Mouse (Mus musculus): ENCODE data around the gene Amy2a2. TPM values are rescaled to one million over a fixed set of nuclear protein-coding genes. Genes with fewer than 3 reads are reported as not detected.

The Amy2a2 gene
- not detected for polyA plus RNA-seq (2017; shearing (Covaris generic))

DNA sequence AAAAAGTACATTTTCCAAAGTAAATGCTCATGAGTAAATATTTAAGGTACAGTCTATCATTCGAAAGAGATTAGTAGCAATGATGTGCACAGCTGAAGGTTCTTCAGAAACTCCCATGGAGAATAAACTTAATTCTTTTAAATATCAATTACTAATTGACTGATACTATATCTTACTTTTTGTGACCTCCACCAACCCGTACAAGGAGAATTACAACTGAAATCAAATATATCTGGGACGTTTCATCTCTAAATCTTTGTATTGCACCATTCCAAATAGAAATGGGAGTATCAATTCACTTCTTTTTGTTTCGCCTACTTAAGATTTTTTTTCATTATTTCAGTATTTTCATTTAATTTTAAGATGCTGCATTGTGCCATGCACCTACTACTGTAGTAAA lies at the start of gene Amy2a2:
Amy2a2 (minus strand) TSS at position 101 of the 400 bp plus-strand sequence.

DNA sequence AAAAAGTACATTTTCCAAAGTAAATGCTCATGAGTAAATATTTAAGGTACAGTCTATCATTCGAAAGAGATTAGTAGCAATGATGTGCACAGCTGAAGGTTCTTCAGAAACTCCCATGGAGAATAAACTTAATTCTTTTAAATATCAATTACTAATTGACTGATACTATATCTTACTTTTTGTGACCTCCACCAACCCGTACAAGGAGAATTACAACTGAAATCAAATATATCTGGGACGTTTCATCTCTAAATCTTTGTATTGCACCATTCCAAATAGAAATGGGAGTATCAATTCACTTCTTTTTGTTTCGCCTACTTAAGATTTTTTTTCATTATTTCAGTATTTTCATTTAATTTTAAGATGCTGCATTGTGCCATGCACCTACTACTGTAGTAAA lies 32.5 kb downstream of the Amy2a2 start, which contains the start of gene Amy2a3:
Amy2a3 (minus strand) TSS at position 101 of the 400 bp plus-strand sequence.

Other genes starting within 250 kb of the Amy2a2 start
- gene Amy2a5, start 97.8 kb downstream of the Amy2a2 start, polyA plus RNA-seq (2017; shearing (Covaris generic)) = under 1 TPM in 1 of 2 experiments, not detected in 1; 0.11 TPM
- gene Amy2a4, start 65.2 kb downstream of the Amy2a2 start, polyA plus RNA-seq (2017; shearing (Covaris generic)) = not detected
- not detected for gene Amy2a3, start 32.6 kb downstream of the Amy2a2 start, polyA plus RNA-seq (2017; shearing (Covaris generic))
- gene Amy2a1, start 175.8 kb upstream of the Amy2a2 start, polyA plus RNA-seq (2017; shearing (Covaris generic)) = not detected

Data from activated CD4-positive, CD25-positive, alpha-beta regulatory T cell (primary cell).